Mouse (Mus musculus) CH12.LX (cell line): Measurements from ENCODE around the gene Itga9. TPM values are rescaled to one million over a fixed set of nuclear protein-coding genes. Genes with fewer than 3 reads are reported as not detected.

ENCODE experiments used
- DNase-seq: peaks from one replicate; pipeline ENCODE4 v3.0.0-alpha.2; 2013; ENCODE audit errors: extremely low read depth
- H3K27ac ChIP-seq: 2 replicates; pipeline ENCODE4 v1.5.1; 2012; ENCODE audit warnings: low read depth, mild to moderate bottlenecking, control low read depth, moderate library complexity; ENCODE audit not compliant: insufficient read depth
- H3K27me3 ChIP-seq: replicated peaks from 2 replicates; pipeline ENCODE3; 2012; ENCODE audit warnings: inconsistent platforms
- H3K36me3 ChIP-seq, 2 experiments: replicated peaks in 1 of 2; 2 replicates each; pipeline versions ENCODE3 to v1.6.1; 2012; ENCODE audit warnings: inconsistent platforms in 1 of 2, low read length in 1 of 2, mild to moderate bottlenecking in 1 of 2, mixed read lengths in 1 of 2, moderate library complexity in 1 of 2; ENCODE audit not compliant: control insufficient read depth in 1 of 2, insufficient read depth in 1 of 2
- H3K4me1 ChIP-seq, 2 experiments: 2 replicates each; pipeline ENCODE4 v1.6.1; 2012; ENCODE audit warnings: inconsistent platforms in 1 of 2, moderate library complexity in 1 of 2; ENCODE audit not compliant: insufficient read depth in 2 of 2, control insufficient read depth in 1 of 2
- H3K4me2 ChIP-seq: 2 replicates; pipeline ENCODE4 v1.6.1; 2012; ENCODE audit warnings: low read depth, mild to moderate bottlenecking, control low read depth; ENCODE audit not compliant: poor library complexity, insufficient read depth, severe bottlenecking
- H3K4me3 ChIP-seq, 3 experiments: fragments of 150-350 bp in 1 of 3; sonication (generic) in 1 of 3; replicated peaks in 1 of 3; 2 replicates each; pipeline versions ENCODE3 to v1.5.1; 2011 to 2012; ENCODE audit warnings: low read depth in 2 of 3, low read length in 2 of 3, mild to moderate bottlenecking in 2 of 3, moderate library complexity in 2 of 3, control low read depth in 1 of 3, improper control_type of control experiment in 1 of 3, inconsistent platforms in 1 of 3, mixed read lengths in 1 of 3; ENCODE audit not compliant: poor library complexity in 1 of 3
- H3K79me2 ChIP-seq: replicated peaks from 2 replicates; pipeline ENCODE4 v1.6.1; 2012; ENCODE audit warnings: mild to moderate bottlenecking, moderate library complexity; ENCODE audit not compliant: control insufficient read depth, poor library complexity, insufficient read depth, severe bottlenecking; ENCODE audit errors: extremely low read depth
- H3K9ac ChIP-seq: 2 replicates; pipeline ENCODE4 v1.6.1; 2012; ENCODE audit warnings: low read depth, mild to moderate bottlenecking, control low read depth, moderate library complexity; ENCODE audit not compliant: insufficient read depth
- H3K9me3 ChIP-seq: replicated peaks from 2 replicates; pipeline ENCODE3; 2012; ENCODE audit warnings: low read length, inconsistent platforms, mixed read lengths
- CTCF ChIP-seq, 2 experiments: IDR thresholded peaks in 1 of 2; conservative IDR thresholded peaks in 1 of 2; 2 replicates each; pipeline ENCODE4 v1.5.1; 2011 to 2012; ENCODE audit warnings: low read depth in 2 of 2, low read length in 2 of 2, improper control_type of control experiment in 1 of 2, inconsistent platforms in 1 of 2, mild to moderate bottlenecking in 1 of 2, moderate library complexity in 1 of 2
- ELF1 ChIP-seq: IDR thresholded peaks from 2 replicates; pipeline ENCODE4 v1.6.1; 2014; ENCODE audit warnings: low read depth, mild to moderate bottlenecking, inconsistent platforms, low read length, improper control_type of control experiment
- GABPA ChIP-seq: IDR thresholded peaks from 2 replicates; pipeline ENCODE4 v1.6.1; 2012; ENCODE audit warnings: low read depth, low read length, improper control_type of control experiment, inconsistent platforms; ENCODE audit not compliant: insufficient replicate concordance
- HCFC1 ChIP-seq: IDR thresholded peaks from 2 replicates; pipeline ENCODE4 v1.6.1; 2012; ENCODE audit warnings: low read depth, mild to moderate bottlenecking, inconsistent platforms, low read length, improper control_type of control experiment
- IRF4 ChIP-seq: IDR thresholded peaks from 2 replicates; pipeline ENCODE4 v1.6.1; 2014; ENCODE audit warnings: low read depth, mild to moderate bottlenecking, inconsistent platforms, low read length, improper control_type of control experiment
- JUN ChIP-seq: IDR thresholded peaks from 2 replicates; pipeline ENCODE4 v1.6.1; 2011; ENCODE audit warnings: low read depth, mild to moderate bottlenecking, low read length, improper control_type of control experiment, moderate library complexity; ENCODE audit not compliant: insufficient read depth
- MAFK ChIP-seq: IDR thresholded peaks from 2 replicates; pipeline ENCODE4 v1.6.1; 2011; ENCODE audit warnings: low read length, improper control_type of control experiment; ENCODE audit not compliant: insufficient replicate concordance
- MAX ChIP-seq: IDR thresholded peaks from 2 replicates; pipeline ENCODE4 v1.6.1; 2011; ENCODE audit warnings: low read length, improper control_type of control experiment
- MAZ ChIP-seq: IDR thresholded peaks from 2 replicates; pipeline ENCODE4 v1.6.1; 2012; ENCODE audit warnings: low read depth, mild to moderate bottlenecking, inconsistent platforms, low read length, improper control_type of control experiment, moderate library complexity
- NELFE ChIP-seq: IDR thresholded peaks from 2 replicates; pipeline ENCODE4 v1.6.1; 2011; ENCODE audit warnings: low read depth, low read length, improper control_type of control experiment
- PAX5 ChIP-seq: IDR thresholded peaks from 2 replicates; pipeline ENCODE4 v1.6.1; 2012; ENCODE audit warnings: low read length, inconsistent platforms, mixed read lengths
- POLR2A ChIP-seq: IDR thresholded peaks from 2 replicates; pipeline ENCODE4 v1.6.1; 2011; ENCODE audit warnings: low read depth, mild to moderate bottlenecking, improper control_type of control experiment, low read length
- POLR2AphosphoS2 ChIP-seq: IDR thresholded peaks from 2 replicates; pipeline ENCODE4 v1.6.1; 2011; ENCODE audit warnings: low read depth, low read length, improper control_type of control experiment
- RAD21 ChIP-seq: IDR thresholded peaks from 2 replicates; pipeline ENCODE4 v1.6.1; 2011; ENCODE audit warnings: low read depth, mild to moderate bottlenecking, low read length, improper control_type of control experiment, moderate library complexity
- RCOR1 ChIP-seq: conservative IDR thresholded peaks from 2 replicates; pipeline ENCODE4 v1.6.1; 2012; ENCODE audit warnings: low read depth, mild to moderate bottlenecking, inconsistent platforms, low read length, improper control_type of control experiment
- SMC3 ChIP-seq: IDR thresholded peaks from 2 replicates; pipeline ENCODE4 v1.6.1; 2011; ENCODE audit warnings: low read depth, low read length, improper control_type of control experiment
- TBP ChIP-seq: conservative IDR thresholded peaks from 2 replicates; pipeline ENCODE4 v1.6.1; 2011; ENCODE audit warnings: low read depth, low read length, improper control_type of control experiment
- UBTF ChIP-seq: IDR thresholded peaks from 2 replicates; pipeline ENCODE4 v1.6.1; 2012; ENCODE audit warnings: low read depth, mild to moderate bottlenecking, inconsistent platforms, low read length, improper control_type of control experiment, moderate library complexity
- USF1 ChIP-seq: IDR thresholded peaks from 2 replicates; pipeline ENCODE4 v1.6.1; 2014; ENCODE audit warnings: low read depth, mild to moderate bottlenecking, inconsistent platforms, low read length, improper control_type of control experiment
- ZC3H11A ChIP-seq: IDR thresholded peaks from 2 replicates; pipeline ENCODE4 v1.6.1; 2012; ENCODE audit warnings: low read depth, mild to moderate bottlenecking, inconsistent platforms, low read length, improper control_type of control experiment
- ZKSCAN1 ChIP-seq: IDR thresholded peaks from 2 replicates; pipeline ENCODE4 v1.6.1; 2012; ENCODE audit warnings: low read depth, inconsistent platforms, low read length, improper control_type of control experiment, borderline replicate concordance
- dilution Hi-C: fragments of 300-500 bp; cut with MboI; formaldehyde crosslinking; loops from 2 replicates; pipeline ENCODE4 v1.14.3; 2020; ENCODE audit warnings: low sequenced_read_pairs; ENCODE audit not compliant: extremely low pct_unique_long_range_greater_than_20kb, extremely low pct_ligation_motif_present
- in situ Hi-C: fragments of 300-500 bp; cut with MboI; formaldehyde crosslinking; loops from 3 replicates; pipeline ENCODE4 v1.14.3; 2019; ENCODE audit warnings: low sequenced_read_pairs, low pct_ligation_motif_present, low pct_unique_long_range_greater_than_20kb, mixed read lengths
- polyA plus RNA-seq: library from polyadenylated mRNA; unstranded; fragments of >175 nt; gene quantifications from 2 replicates; pipeline ENCODE4 v1.2.1, GENCODE M21; 2012; ENCODE audit warnings: low read depth; ENCODE audit not compliant: insufficient read length
- total RNA-seq, 2 experiments: library from RNA; depleted of rRNA; stranded (reverse); fragments of 300-350 nt in 1 of 2; fragments of >200 nt in 1 of 2; gene quantifications; 2 replicates each; pipeline ENCODE4 v1.2.3; 2012 to 2014

Itga9 gene
- total and polyA plus RNA-seq, 3 experiments = 0.19 TPM; not detected in 2

GRCm38 (mm10) chr9:118776880-118777438, 170.5 kb downstream of the Itga9 start:
- Histone ChIP-seq H3K36me3 (no peaks in the 10 kb centered on the region), H3K27ac (no peak overlapping the region), H3K4me3 (no peak overlapping the region)
- in situ Hi-C loops (no loop called here), dilution Hi-C loops (no loop called here)
- TF ChIP-seq TBP = no peak
- no peak for TF ChIP-seq ZC3H11A
- TF ChIP-seq USF1 = no peak
- TF ChIP-seq JUN = no peak
- TF ChIP-seq, all 38 proteins: peak for 0
- Histone ChIP-seq H3K4me2 (no peak overlapping the region), H3K9ac (no peak overlapping the region), H3K79me2 (no peaks in the 10 kb centered on the region), H3K4me1 (no peaks in the 10 kb centered on the region), H3K27me3 (peaks cover 12% of the 10 kb centered on the region), H3K9me3 (peaks cover 12% of the 10 kb centered on the region)
- no peak for DNase-seq

DNA sequence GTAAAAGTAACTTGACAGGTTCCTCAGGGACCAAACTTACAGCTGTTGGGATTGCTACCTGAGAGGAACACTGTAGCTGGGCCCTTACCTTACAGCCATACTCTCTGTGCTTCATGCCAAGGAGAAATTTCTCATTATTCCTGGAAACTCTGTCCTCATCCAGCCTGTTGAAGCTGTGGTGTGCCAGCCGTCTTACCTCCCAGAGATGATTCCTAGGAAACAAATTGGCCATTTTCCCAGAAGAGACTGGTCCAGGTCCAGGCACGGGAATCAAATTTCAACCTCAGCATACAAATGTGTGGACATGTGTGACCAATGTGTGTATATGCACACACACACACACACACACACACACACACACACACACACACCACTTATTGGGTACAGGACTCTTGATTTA, 172.1 kb downstream of the Itga9 start:
- Histone ChIP-seq H3K9ac (no peak overlapping the region), H3K79me2 (no peaks in the 10 kb centered on the region), H3K27me3 (peaks cover 20% of the 10 kb centered on the region), H3K27ac (no peak overlapping the region), H3K4me1 (no peaks in the 10 kb centered on the region), H3K4me3 (no peak overlapping the region), H3K36me3 (no peaks in the 10 kb centered on the region), H3K9me3 (peaks cover 12% of the 10 kb centered on the region), H3K4me2 (no peak overlapping the region)
- TF ChIP-seq RCOR1 (no peak), ELF1 (no peak), HCFC1 (no peak), PAX5 (no peak), GABPA (no peak), CTCF (conservative IDR thresholded peaks at IDR 0.05 in 1 of 2, IDR thresholded peaks at IDR 0.05 in 1 of 2; ENCODE audit: low read depth in 2 of 2, low read length in 2 of 2) (no peak), IRF4 (no peak)
- no peak for DNase-seq
- dilution Hi-C loops = no loop called here
- in situ Hi-C loops = no loop called here

DNA sequence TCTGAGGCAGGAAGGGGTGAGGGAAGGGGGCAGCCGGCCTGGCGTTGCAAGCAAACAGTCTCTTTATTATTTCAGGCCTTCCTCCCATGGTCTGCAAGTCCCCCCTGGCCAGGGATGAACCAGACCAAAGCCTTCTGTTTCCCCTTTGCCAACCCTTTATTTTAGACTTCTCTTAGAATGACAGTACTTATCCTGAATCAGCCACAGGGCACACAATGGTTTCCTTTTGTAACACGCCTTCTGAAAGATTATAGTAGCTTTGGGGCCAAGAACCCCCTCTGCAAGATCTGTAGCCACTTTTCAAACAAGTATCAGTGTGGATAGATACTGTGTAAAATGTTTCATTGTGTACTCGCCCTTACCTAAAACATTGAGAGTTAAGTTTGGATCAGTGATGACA, 178.1 kb downstream of the Itga9 start:
- Histone ChIP-seq H3K36me3 (no peaks in the 10 kb centered on the region), H3K4me1 (no peaks in the 10 kb centered on the region), H3K9me3 (peaks cover 7% of the 10 kb centered on the region), H3K27ac (no peak overlapping the region), H3K27me3 (peaks cover 37% of the 10 kb centered on the region), H3K9ac (no peak overlapping the region), H3K4me2 (no peak overlapping the region), H3K4me3 (no peak overlapping the region), H3K79me2 (no peaks in the 10 kb centered on the region)
- no peak for DNase-seq
- no peak for TF ChIP-seq MAFK
- no peak for TF ChIP-seq POLR2A
- TF ChIP-seq USF1 = no peak
- TF ChIP-seq POLR2AphosphoS2 = no peak
- no peak for TF ChIP-seq TBP
- TF ChIP-seq HCFC1 = no peak
- no peak for TF ChIP-seq PAX5
- TF ChIP-seq MAZ = no peak
- no peak for TF ChIP-seq NELFE
- no peak for TF ChIP-seq IRF4
- no peak for TF ChIP-seq MAX
- TF ChIP-seq RCOR1 = no peak
- no peak for TF ChIP-seq ZKSCAN1
- TF ChIP-seq RAD21 = no peak
- TF ChIP-seq ZC3H11A = no peak
- no peak for TF ChIP-seq UBTF
- no peak for TF ChIP-seq SMC3
- dilution Hi-C loops = no loop called here
- in situ Hi-C loops = no loop called here
